Mouse (Mus musculus): ENCODE measurements around the gene Fuca1. TPM values are rescaled to one million over a fixed set of nuclear protein-coding genes. Genes with fewer than 3 reads are reported as not detected.
"Not testable (repeated sequence)": the region's sequence is repeated elsewhere in the genome, so short reads cannot be mapped to it uniquely, and the experiment has no call there.

The Fuca1 gene
- polyA plus RNA-seq, 1 experiment: not detected

GRCm38 (mm10) chr4:135926861-135927260 is 6.3 kb downstream of the Fuca1 start:
- peaks cover 8% of the 10 kb centered on the region; the same call in 1 of the 2 replicates for H3K4me1 ChIP-seq (ENCODE audit: control insufficient read depth, insufficient read depth, low read length)
- H3K4me3 ChIP-seq (ENCODE audit: insufficient read depth, low read depth, low read length): no peak overlapping the region
- H3K27ac ChIP-seq (ENCODE audit: insufficient read depth, low read depth, low read length): no peak overlapping the region
- 95% methylated on average over 3 of the region's 3 CpGs for WGBS
- TF ChIP-seq CTCF (IDR thresholded peaks at IDR 0.05; ENCODE audit: insufficient read depth, low read depth, low read length) (no peak), POLR2A (IDR thresholded peaks at IDR 0.05; ENCODE audit: insufficient read depth, low read depth, low read length) (no peak)

- WGBS: 70% methylated on average over 9 of the region's 9 CpGs
- no peak for TF ChIP-seq CTCF (IDR thresholded peaks at IDR 0.05; ENCODE audit: insufficient read depth, low read depth, low read length)
- no peak for TF ChIP-seq POLR2A (IDR thresholded peaks at IDR 0.05; ENCODE audit: insufficient read depth, low read depth, low read length)
Observed at GRCm38 (mm10) chr4:135928376-135928775, 7.8 kb downstream of the Fuca1 start.

GRCm38 (mm10) chr4:135929405-135929804 is 8.9 kb downstream of the Fuca1 start:
- WGBS: 93% methylated on average over 5 of the region's 5 CpGs
- TF ChIP-seq POLR2A (IDR thresholded peaks at IDR 0.05; ENCODE audit: insufficient read depth, low read depth, low read length): no peak
- TF ChIP-seq CTCF (IDR thresholded peaks at IDR 0.05; ENCODE audit: insufficient read depth, low read depth, low read length): no peak

More at GRCm38 (mm10) chr4:135928376-135928775, 7.8 kb downstream of the Fuca1 start:
- peaks cover 5% of the 10 kb centered on the region; the same call in 1 of the 2 replicates for H3K4me1 ChIP-seq (ENCODE audit: control insufficient read depth, insufficient read depth, low read length)
- H3K27ac ChIP-seq (ENCODE audit: insufficient read depth, low read depth, low read length): no peak overlapping the region
- H3K4me3 ChIP-seq (ENCODE audit: insufficient read depth, low read depth, low read length): no peak overlapping the region

GRCm38 (mm10) chr4:135929828-135930227 is 9.3 kb downstream of the Fuca1 start:
- 94% methylated on average over 9 of the region's 9 CpGs for WGBS

More at GRCm38 (mm10) chr4:135929405-135929804, 8.9 kb downstream of the Fuca1 start:
- Histone ChIP-seq H3K27ac (ENCODE audit: insufficient read depth, low read depth, low read length) (no peak overlapping the region), H3K4me3 (ENCODE audit: insufficient read depth, low read depth, low read length) (no peak overlapping the region), H3K4me1 (ENCODE audit: control insufficient read depth, insufficient read depth, low read length) (peaks cover 5% of the 10 kb centered on the region; the same call in 1 of the 2 replicates)

GRCm38 (mm10) chr4:135930239-135930638 is 9.7 kb downstream of the Fuca1 start:
- TF ChIP-seq CTCF (IDR thresholded peaks at IDR 0.05; ENCODE audit: insufficient read depth, low read depth, low read length) (no peak), POLR2A (IDR thresholded peaks at IDR 0.05; ENCODE audit: insufficient read depth, low read depth, low read length) (no peak)
- Histone ChIP-seq H3K4me3 (ENCODE audit: insufficient read depth, low read depth, low read length) (no peak overlapping the region), H3K4me1 (ENCODE audit: control insufficient read depth, insufficient read depth, low read length) (peaks cover 5% of the 10 kb centered on the region; the same call in 1 of the 2 replicates), H3K27ac (ENCODE audit: insufficient read depth, low read depth, low read length) (no peak overlapping the region)
- 96% methylated on average over 8 of the region's 8 CpGs for WGBS

More at GRCm38 (mm10) chr4:135929828-135930227, 9.3 kb downstream of the Fuca1 start:
- H3K27ac ChIP-seq (ENCODE audit: insufficient read depth, low read depth, low read length): no peak overlapping the region
- H3K4me1 ChIP-seq (ENCODE audit: control insufficient read depth, insufficient read depth, low read length): peaks cover 5% of the 10 kb centered on the region; the same call in 1 of the 2 replicates
- no peak overlapping the region for H3K4me3 ChIP-seq (ENCODE audit: insufficient read depth, low read depth, low read length)
- TF ChIP-seq CTCF (IDR thresholded peaks at IDR 0.05; ENCODE audit: insufficient read depth, low read depth, low read length) (no peak), POLR2A (IDR thresholded peaks at IDR 0.05; ENCODE audit: insufficient read depth, low read depth, low read length) (no peak)

- TF ChIP-seq CTCF (IDR thresholded peaks at IDR 0.05; ENCODE audit: insufficient read depth, low read depth, low read length) (no peak), POLR2A (IDR thresholded peaks at IDR 0.05; ENCODE audit: insufficient read depth, low read depth, low read length) (no peak)
- 83% methylated on average over 5 of the region's 5 CpGs for WGBS
- Histone ChIP-seq H3K27ac (ENCODE audit: insufficient read depth, low read depth, low read length) (no peak overlapping the region), H3K4me1 (ENCODE audit: control insufficient read depth, insufficient read depth, low read length) (peaks cover 5% of the 10 kb centered on the region; the same call in 1 of the 2 replicates), H3K4me3 (ENCODE audit: insufficient read depth, low read depth, low read length) (no peak overlapping the region)
Observed at GRCm38 (mm10) chr4:135931832-135932231, 11.3 kb downstream of the Fuca1 start.

- TF ChIP-seq CTCF (IDR thresholded peaks at IDR 0.05; ENCODE audit: insufficient read depth, low read depth, low read length): no peak
- TF ChIP-seq POLR2A (IDR thresholded peaks at IDR 0.05; ENCODE audit: insufficient read depth, low read depth, low read length): no peak
- Histone ChIP-seq H3K27ac (ENCODE audit: insufficient read depth, low read depth, low read length) (no peak overlapping the region), H3K4me3 (ENCODE audit: insufficient read depth, low read depth, low read length) (no peak overlapping the region), H3K4me1 (ENCODE audit: control insufficient read depth, insufficient read depth, low read length) (peaks cover 7% of the 10 kb centered on the region)
- WGBS: 65% methylated on average over 12 of the region's 12 CpGs
Observed at GRCm38 (mm10) chr4:135934708-135935500, 14.4 kb downstream of the Fuca1 start.

GRCm38 (mm10) chr4:135935502-135935901 is 15.0 kb downstream of the Fuca1 start:
- H3K4me3 ChIP-seq (ENCODE audit: insufficient read depth, low read depth, low read length): no peak overlapping the region
- 67% methylated on average over 5 of the region's 5 CpGs for WGBS
- peaks cover 7% of the 10 kb centered on the region for H3K4me1 ChIP-seq (ENCODE audit: control insufficient read depth, insufficient read depth, low read length)
- TF ChIP-seq CTCF (IDR thresholded peaks at IDR 0.05; ENCODE audit: insufficient read depth, low read depth, low read length) (no peak), POLR2A (IDR thresholded peaks at IDR 0.05; ENCODE audit: insufficient read depth, low read depth, low read length) (no peak)
- no peak overlapping the region for H3K27ac ChIP-seq (ENCODE audit: insufficient read depth, low read depth, low read length)

GRCm38 (mm10) chr4:135938858-135939257 is 18.3 kb downstream of the Fuca1 start:
- Histone ChIP-seq H3K4me3 (ENCODE audit: insufficient read depth, low read depth, low read length) (no peak overlapping the region), H3K4me1 (ENCODE audit: control insufficient read depth, insufficient read depth, low read length) (peaks cover 7% of the 10 kb centered on the region), H3K27ac (ENCODE audit: insufficient read depth, low read depth, low read length) (no peak overlapping the region)
- TF ChIP-seq CTCF (IDR thresholded peaks at IDR 0.05; ENCODE audit: insufficient read depth, low read depth, low read length) (no peak), POLR2A (IDR thresholded peaks at IDR 0.05; ENCODE audit: insufficient read depth, low read depth, low read length) (no peak)
- WGBS: 74% methylated on average over 7 of the region's 7 CpGs

- not testable (repeated sequence) for H3K27ac ChIP-seq (ENCODE audit: insufficient read depth, low read depth, low read length); H3K4me3 ChIP-seq (ENCODE audit: insufficient read depth, low read depth, low read length); H3K4me1 ChIP-seq (ENCODE audit: control insufficient read depth, insufficient read depth, low read length)
- 87% methylated on average over 8 of the region's 8 CpGs for WGBS
Observed at GRCm38 (mm10) chr4:135941026-135941425, 20.5 kb downstream of the Fuca1 start.
